ENCODE assay signal across 25 mouse cellular contexts in the genomic region with DNA sequence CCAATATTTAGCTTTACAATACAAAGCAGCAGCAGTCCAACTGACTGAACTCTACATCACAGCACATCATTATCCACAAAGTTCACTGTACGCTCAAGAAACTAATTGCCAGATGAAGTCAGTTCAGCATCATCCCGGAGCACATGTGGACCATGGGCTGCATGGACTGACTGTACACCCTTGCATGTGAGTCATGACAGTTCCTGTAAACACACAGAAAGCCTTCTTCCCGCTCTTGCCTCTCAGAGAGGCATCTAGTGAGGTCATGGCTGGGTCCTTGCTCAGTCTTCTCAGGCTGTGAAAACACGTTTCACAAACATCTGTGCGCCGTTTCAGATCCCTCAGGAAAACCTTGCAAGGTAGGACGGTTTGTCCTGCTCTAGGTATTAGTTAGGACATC. TPM values are rescaled to one million over a fixed set of nuclear protein-coding genes. Genes with fewer than 3 reads are reported as not detected.
DNase-seq lines count a peak whose midpoint lies in the region; ATAC-seq lines count a peak whose summit lies in the region.
"Had no signal": no experiment of that assay in that cellular context is flagged by ENCODE, and none has a peak within 500 bp of the region (broad histone marks: within the 10 kb centered on the region; RNA-seq: fewer than 3 reads in every experiment).

No protein-coding gene starts in this region.

- H3K4me2 ChIP-seq in intestine, embryonic 14.5 days (ENCODE audit: low read length), result no peak overlapping the region
- H3K4me2 ChIP-seq in intestine, embryonic 15.5 days (replicated peaks), result no peak overlapping the region
- no peak overlapping the region for H3K4me2 ChIP-seq in hindbrain, embryonic 13.5 days
- H3K4me2 ChIP-seq: embryonic facial prominence, embryonic 13.5 days; embryonic facial prominence, embryonic 15.5 days; forebrain, embryonic 13.5 days; forebrain, embryonic 15.5 days had no signal

- H3K36me3 ChIP-seq in intestine, embryonic 14.5 days (ENCODE audit: control insufficient read depth, insufficient read depth, low read length), result no peaks in the 10 kb centered on the region
- H3K36me3 ChIP-seq in intestine, embryonic 15.5 days, result no peaks in the 10 kb centered on the region
- no peaks in the 10 kb centered on the region for H3K36me3 ChIP-seq in hindbrain, embryonic 13.5 days
- H3K36me3 ChIP-seq: embryonic facial prominence, embryonic 13.5 days; embryonic facial prominence, embryonic 15.5 days; forebrain, embryonic 10.5 days; forebrain, embryonic 15.5 days; G1E had no signal

- no peak overlapping the region for H3K9ac ChIP-seq in intestine, embryonic 14.5 days (ENCODE audit: low read length)
- H3K9ac ChIP-seq in intestine, embryonic 15.5 days, result no peak overlapping the region
- no peak overlapping the region for H3K9ac ChIP-seq in hindbrain, embryonic 13.5 days
- H3K9ac ChIP-seq: embryonic facial prominence, embryonic 13.5 days; embryonic facial prominence, embryonic 15.5 days; forebrain, embryonic 13.5 days; forebrain, embryonic 15.5 days; forebrain, postnatal 0 days had no signal

- H3K9me3 ChIP-seq in intestine, embryonic 14.5 days (ENCODE audit: control insufficient read depth, low read length), result no peaks in the 10 kb centered on the region
- no peaks in the 10 kb centered on the region for H3K9me3 ChIP-seq in intestine, embryonic 15.5 days
- H3K9me3 ChIP-seq in hindbrain, embryonic 13.5 days, result no peaks in the 10 kb centered on the region
- H3K9me3 ChIP-seq: embryonic facial prominence, embryonic 13.5 days; embryonic facial prominence, embryonic 15.5 days; forebrain, embryonic 10.5 days; forebrain, embryonic 13.5 days; forebrain, embryonic 15.5 days; G1E had no signal

- peaks cover 15% of the 10 kb centered on the region for H3K4me1 ChIP-seq in intestine, embryonic 14.5 days (replicated peaks; ENCODE audit: control insufficient read depth, insufficient read depth, low read length)
- H3K4me1 ChIP-seq in intestine, embryonic 15.5 days (replicated peaks), result peaks cover 12% of the 10 kb centered on the region
- H3K4me1 ChIP-seq in hindbrain, embryonic 13.5 days (replicated peaks), result peaks cover 17% of the 10 kb centered on the region

- no peak overlapping the region for H3K27ac ChIP-seq in intestine, embryonic 14.5 days (ENCODE audit: low read depth)
- no peak overlapping the region for H3K27ac ChIP-seq in intestine, embryonic 15.5 days
- no peak overlapping the region for H3K27ac ChIP-seq in hindbrain, embryonic 13.5 days
- H3K27ac ChIP-seq: embryonic facial prominence, embryonic 13.5 days; embryonic facial prominence, embryonic 15.5 days; forebrain, embryonic 10.5 days; forebrain, embryonic 13.5 days; forebrain, embryonic 15.5 days had no signal

- peak; percentile 19 for DNase-seq in adrenal gland, adult 2 months
- DNase-seq in adrenal gland, postnatal 25 days, result no peak
- DNase-seq in intestine, embryonic 14.5 days (ENCODE audit: low spot score), result peak; percentile 24
- peak; percentile 71 for DNase-seq in NIH3T3 (ENCODE audit: low read depth)
- DNase-seq: adrenal gland, postnatal 10 days; B cell, adult 2 months; cerebellum, adult 11 months; cerebellum, adult 18-20 months; cerebellum, adult 8-10 months; cerebellum, adult 9-11 months; cerebellum, postnatal 14 days; cerebellum, postnatal 36 days; embryo, embryonic 11 days; forebrain, postnatal 0 days had no signal

- 69% methylated on average over 7 of the region's 7 CpGs for WGBS in intestine, embryonic 14.5 days
- 71% methylated on average over 7 of the region's 7 CpGs for WGBS in intestine, embryonic 15.5 days
- 89% methylated on average over 7 of the region's 7 CpGs for WGBS in hindbrain, embryonic 13.5 days

- H3K4me3 ChIP-seq in intestine, embryonic 14.5 days (ENCODE audit: low read depth, low read length), result no peak overlapping the region
- H3K4me3 ChIP-seq in intestine, embryonic 15.5 days (replicated peaks), result no peak overlapping the region
- no peak overlapping the region for H3K4me3 ChIP-seq in hindbrain, embryonic 13.5 days
- H3K4me3 ChIP-seq: embryonic facial prominence, embryonic 13.5 days; embryonic facial prominence, embryonic 15.5 days; erythroblast, embryonic 14.5 days; forebrain, embryonic 10.5 days; forebrain, embryonic 13.5 days; forebrain, embryonic 15.5 days had no signal

- no peaks in the 10 kb centered on the region for H3K27me3 ChIP-seq in intestine, embryonic 14.5 days (replicated peaks; ENCODE audit: control insufficient read depth, insufficient read depth, low read length)
- H3K27me3 ChIP-seq in intestine, embryonic 15.5 days (replicated peaks), result no peaks in the 10 kb centered on the region
- H3K27me3 ChIP-seq in hindbrain, embryonic 13.5 days, result peaks cover 9% of the 10 kb centered on the region
- H3K27me3 ChIP-seq: CH12.LX; embryonic facial prominence, embryonic 13.5 days; embryonic facial prominence, embryonic 15.5 days; forebrain, embryonic 13.5 days; forebrain, embryonic 15.5 days had no signal

- ATAC-seq in intestine, embryonic 14.5 days (replicated peaks; ENCODE audit: low FRiP score, low TSS enrichment, low read depth), result no peak
- no peak for ATAC-seq in intestine, embryonic 15.5 days
- ATAC-seq in hindbrain, embryonic 13.5 days (ENCODE audit: low FRiP score), result no peak
- ATAC-seq: CD4-positive, CD25-positive, alpha-beta regulatory T cell, adult 4 months; forebrain, embryonic 13.5 days; forebrain, embryonic 15.5 days; forebrain, postnatal 0 days had no signal

RNA-seq across cellular contexts. Expression of gene Ccnl1, which starts 26.5 kb away (rescaled TPM):
- total RNA-seq in adrenal gland, adult 2 months (2021), result 100 to 1,000 TPM in 1 of 2 experiments, 10 to 100 TPM in 1; 65.8 to 125 TPM
- 120 and 136 TPM in 2 replicates for polyA plus RNA-seq in adrenal gland, adult 2 months (2012; rRNA removed)
- total RNA-seq in adrenal gland, postnatal 25 days (2021), result 97.6 and 105 TPM in 2 replicates
- 123 and 130 TPM in 2 replicates for polyA plus RNA-seq in intestine, embryonic 14.5 days (2014; fragmentation: Nextera tagmentation; extraction: Ambion mirVana)
- 93.2 and 97.2 TPM in 2 replicates for polyA plus RNA-seq in intestine, embryonic 15.5 days (2015; fragmentation: Nextera tagmentation; extraction: Ambion mirVana)
- 80.1 and 80.9 TPM in 2 replicates for polyA plus RNA-seq in hindbrain, embryonic 13.5 days (2015; fragmentation: Nextera tagmentation; extraction: Ambion mirVana)
